ENCODE assay signal across 9 mouse cellular contexts in genomic region chr5:115373441-115374203, GRCm38 (mm10). TPM values are rescaled to one million over a fixed set of nuclear protein-coding genes. Genes with fewer than 3 reads are reported as not detected.
DNase-seq lines count a peak whose midpoint lies in the region; ATAC-seq and TF ChIP-seq lines count a peak whose summit lies in the region.
"Had no signal": no experiment of that assay in that cellular context is flagged by ENCODE, and none has a peak within 500 bp of the region (broad histone marks: within the 10 kb centered on the region; RNA-seq: fewer than 3 reads in every experiment).

No protein-coding gene starts in this region.

- no peak for ATAC-seq in heart, embryonic 11.5 days (replicated peaks; ENCODE audit: insufficient number of reproducible peaks, low FRiP score, low TSS enrichment)
- peak; percentile 89 for ATAC-seq in midbrain, embryonic 14.5 days (ENCODE audit: low FRiP score, low TSS enrichment)

- H3K9ac ChIP-seq in heart, embryonic 11.5 days (ENCODE audit: low read depth, low read length): peak overlapping the region; percentile 78; the same call in 1 of the 2 replicates
- H3K9ac ChIP-seq in ES-Bruce4 (ENCODE audit: low read depth, poor library complexity, severe bottlenecking): peak overlapping the region; percentile 32; the same call in 1 of the 2 replicates
- H3K9ac ChIP-seq in midbrain, embryonic 14.5 days (replicated peaks; ENCODE audit: low read length): peak overlapping the region; percentile 28; the same call in 1 of the 2 replicates

- intact Hi-C loops in heart, postnatal 14 days (cut with DNase I): no loop called here

- no peaks in the 10 kb centered on the region for H3K9me3 ChIP-seq in heart, embryonic 11.5 days (replicated peaks; ENCODE audit: control insufficient read depth, low read length)
- H3K9me3 ChIP-seq in ES-Bruce4 (replicated peaks; ENCODE audit: control insufficient read depth, insufficient read depth, low read length, poor library complexity, severe bottlenecking): no peaks in the 10 kb centered on the region
- H3K9me3 ChIP-seq in midbrain, embryonic 14.5 days (ENCODE audit: control insufficient read depth, low read length): no peaks in the 10 kb centered on the region

- no peaks in the 10 kb centered on the region for H3K36me3 ChIP-seq in heart, embryonic 11.5 days (ENCODE audit: control insufficient read depth, insufficient read depth, low read length)
- no peaks in the 10 kb centered on the region for H3K36me3 ChIP-seq in ES-Bruce4 (ENCODE audit: control insufficient read depth, insufficient read depth, low read length, poor library complexity, severe bottlenecking)
- no peaks in the 10 kb centered on the region for H3K36me3 ChIP-seq in midbrain, embryonic 14.5 days (ENCODE audit: control insufficient read depth, insufficient read depth, low read length)

- TF ChIP-seq EP300 in ES-Bruce4 (IDR thresholded peaks at IDR 0.05; ENCODE audit: insufficient read depth, low read depth, low read length): peak; percentile 79

- peak overlapping the region; percentile 37 for H3K4me3 ChIP-seq in heart, embryonic 11.5 days (ENCODE audit: low read depth, low read length)
- no peak overlapping the region for H3K4me3 ChIP-seq in ES-Bruce4 (ENCODE audit: low read depth, low read length)
- peak overlapping the region; percentile 24 for H3K4me3 ChIP-seq in midbrain, embryonic 14.5 days (replicated peaks; ENCODE audit: low read depth, low read length)
- H3K4me3 ChIP-seq: megakaryocyte, embryonic 14.5 days had no signal

- TF ChIP-seq CTCF in ES-Bruce4 (IDR thresholded peaks at IDR 0.05; ENCODE audit: low read depth, low read length): no peak

- 17% methylated on average over 26 of the region's 26 CpGs for WGBS in heart, embryonic 11.5 days (ENCODE audit: insufficient replicate concordance)
- 6% methylated on average over 26 of the region's 26 CpGs for WGBS in midbrain, embryonic 14.5 days

- no peak for TF ChIP-seq POLR2A in ES-Bruce4 (IDR thresholded peaks at IDR 0.05; ENCODE audit: insufficient read depth, low read length)

- peak overlapping the region; percentile 77 for H3K4me2 ChIP-seq in heart, embryonic 11.5 days
- H3K4me2 ChIP-seq in midbrain, embryonic 14.5 days (ENCODE audit: low read length): peak overlapping the region; percentile 60

- H3K4me1 ChIP-seq in heart, embryonic 11.5 days (ENCODE audit: control insufficient read depth, insufficient read depth, low read length): 0 out of 2 replicates have a peak, but pooled peaks cover 2% of the 10 kb centered on the region
- peaks cover 8% of the 10 kb centered on the region for H3K4me1 ChIP-seq in ES-Bruce4 (ENCODE audit: control insufficient read depth, insufficient read depth, low read length)
- peaks cover 12% of the 10 kb centered on the region; the same call in 1 of the 2 replicates for H3K4me1 ChIP-seq in midbrain, embryonic 14.5 days (ENCODE audit: control insufficient read depth, insufficient read depth, low read length)
- H3K4me1 ChIP-seq: megakaryocyte, embryonic 14.5 days had no signal

- DNase-seq in heart, postnatal 4 days: no peak
- peak; percentile 37 for DNase-seq in forelimb bud, embryonic 11.5 days (ENCODE audit: low read depth, low spot score)
- peak; percentile 89 for DNase-seq in midbrain, embryonic 14.5 days
- DNase-seq in urinary bladder, postnatal 4 days (ENCODE audit: low spot score in 2 of 2): no peak
- no peak for DNase-seq in heart, postnatal 14 days
- DNase-seq in adrenal gland, adult 2 months: no peak

- H3K27ac ChIP-seq in heart, embryonic 11.5 days (ENCODE audit: low read depth, low read length): no peak overlapping the region
- H3K27ac ChIP-seq in ES-Bruce4 (ENCODE audit: insufficient read depth, low read length): peak overlapping the region; percentile 89
- peak overlapping the region; percentile 75 for H3K27ac ChIP-seq in midbrain, embryonic 14.5 days (replicated peaks; ENCODE audit: low read depth, low read length)

- H3K27me3 ChIP-seq in heart, embryonic 11.5 days (ENCODE audit: control insufficient read depth, insufficient read depth, low read length): peaks cover 3% of the 10 kb centered on the region; the same call in 1 of the 2 replicates
- H3K27me3 ChIP-seq in ES-Bruce4 (ENCODE audit: control insufficient read depth, insufficient read depth, low read length, poor library complexity, severe bottlenecking): no peaks in the 10 kb centered on the region
- H3K27me3 ChIP-seq in midbrain, embryonic 14.5 days (ENCODE audit: control insufficient read depth, insufficient read depth, low read length): no peaks in the 10 kb centered on the region

RNA-seq across cellular contexts. Expression of gene Cox6a1, which starts 24.8 kb away (rescaled TPM):
- polyA plus RNA-seq in heart, embryonic 11.5 days (2014; fragmentation: Nextera tagmentation; extraction: Ambion mirVana): 1,289 and 1,331 TPM in 2 replicates
- 100 to 1,000 TPM; 619 to 662 TPM for total RNA-seq in heart, postnatal 4 days (2021)
- polyA plus RNA-seq in ES-Bruce4 (2011; ENCODE audit: insufficient read depth, insufficient read length, low read depth, missing spikeins): 319 and 337 TPM in 2 replicates
- polyA plus RNA-seq in midbrain, embryonic 14.5 days (2014; fragmentation: Nextera tagmentation; extraction: Ambion mirVana): 938 and 1,310 TPM in 2 replicates
- total RNA-seq in heart, postnatal 14 days (2021): 100 to 1,000 TPM; 367 to 372 TPM
- 1,000 to 10,000 TPM; 1,468 to 1,603 TPM for total RNA-seq in adrenal gland, adult 2 months (2021)
- polyA plus RNA-seq in adrenal gland, adult 2 months (2012; rRNA removed): 4,255 and 4,504 TPM in 2 replicates

RNA-seq across cellular contexts. Expression of gene Triap1, which starts 32.6 kb away (rescaled TPM):
- polyA plus RNA-seq in heart, embryonic 11.5 days (2014; fragmentation: Nextera tagmentation; extraction: Ambion mirVana): 40.4 and 43.9 TPM in 2 replicates
- total RNA-seq in heart, postnatal 4 days (2021): 10 to 100 TPM; 23.4 to 26.8 TPM
- polyA plus RNA-seq in ES-Bruce4 (2011; ENCODE audit: insufficient read depth, insufficient read length, low read depth, missing spikeins): 21.6 and 22.9 TPM in 2 replicates
- 48.4 and 50.1 TPM in 2 replicates for polyA plus RNA-seq in midbrain, embryonic 14.5 days (2014; fragmentation: Nextera tagmentation; extraction: Ambion mirVana)
- 10 to 100 TPM; 21.1 to 23.1 TPM for total RNA-seq in heart, postnatal 14 days (2021)
- total RNA-seq in adrenal gland, adult 2 months (2021): 10 to 100 TPM; 35.1 to 40.0 TPM
- 7.9 and 8.6 TPM in 2 replicates for polyA plus RNA-seq in adrenal gland, adult 2 months (2012; rRNA removed)

RNA-seq across cellular contexts. Expression of gene Gatc, which starts 32.6 kb away (rescaled TPM):
- polyA plus RNA-seq in heart, embryonic 11.5 days (2014; fragmentation: Nextera tagmentation; extraction: Ambion mirVana): 27.0 and 31.0 TPM in 2 replicates
- total RNA-seq in heart, postnatal 4 days (2021): 10 to 100 TPM; 17.3 to 19.3 TPM
- 12.9 and 17.3 TPM in 2 replicates for polyA plus RNA-seq in ES-Bruce4 (2011; ENCODE audit: insufficient read depth, insufficient read length, low read depth, missing spikeins)
- 38.2 and 43.4 TPM in 2 replicates for polyA plus RNA-seq in midbrain, embryonic 14.5 days (2014; fragmentation: Nextera tagmentation; extraction: Ambion mirVana)
- total RNA-seq in heart, postnatal 14 days (2021): 10 to 100 TPM; 16.0 to 17.0 TPM
- 10 to 100 TPM; 21.1 to 24.0 TPM for total RNA-seq in adrenal gland, adult 2 months (2021)
- polyA plus RNA-seq in adrenal gland, adult 2 months (2012; rRNA removed): 12.2 and 15.4 TPM in 2 replicates

RNA-seq across cellular contexts. Expression of gene Srsf9, which starts 46.6 kb away (rescaled TPM):
- 140 and 149 TPM in 2 replicates for polyA plus RNA-seq in heart, embryonic 11.5 days (2014; fragmentation: Nextera tagmentation; extraction: Ambion mirVana)
- 10 to 100 TPM; 39.1 to 42.4 TPM for total RNA-seq in heart, postnatal 4 days (2021)
- polyA plus RNA-seq in ES-Bruce4 (2011; ENCODE audit: insufficient read depth, insufficient read length, low read depth, missing spikeins): 107 and 111 TPM in 2 replicates
- polyA plus RNA-seq in midbrain, embryonic 14.5 days (2014; fragmentation: Nextera tagmentation; extraction: Ambion mirVana): 132 and 150 TPM in 2 replicates
- 10 to 100 TPM; 26.3 to 26.9 TPM for total RNA-seq in heart, postnatal 14 days (2021)
- 10 to 100 TPM; 45.8 to 70.1 TPM for total RNA-seq in adrenal gland, adult 2 months (2021)
- polyA plus RNA-seq in adrenal gland, adult 2 months (2012; rRNA removed): 29.1 and 40.4 TPM in 2 replicates

RNA-seq across cellular contexts. Expression of gene Msi1, which starts 55.8 kb away (rescaled TPM):
- polyA plus RNA-seq in heart, embryonic 11.5 days (2014; fragmentation: Nextera tagmentation; extraction: Ambion mirVana): 7.6 and 9.4 TPM in 2 replicates
- total RNA-seq in heart, postnatal 4 days (2021): 1 to 10 TPM; 6.2 to 7.7 TPM
- 48.7 and 49.2 TPM in 2 replicates for polyA plus RNA-seq in ES-Bruce4 (2011; ENCODE audit: insufficient read depth, insufficient read length, low read depth, missing spikeins)
- 71.6 and 101 TPM in 2 replicates for polyA plus RNA-seq in midbrain, embryonic 14.5 days (2014; fragmentation: Nextera tagmentation; extraction: Ambion mirVana)
- total RNA-seq in heart, postnatal 14 days (2021): 1 to 10 TPM; 1.9 to 2.0 TPM
- total RNA-seq in adrenal gland, adult 2 months (2021): 10 to 100 TPM; 16.3 to 19.1 TPM
- 24.0 and 29.5 TPM in 2 replicates for polyA plus RNA-seq in adrenal gland, adult 2 months (2012; rRNA removed)

Comparison
In these comparisons a context has a peak if more than half of its experiments do, and no peak if none do; other contexts are left out.
1. H3K9ac ChIP-seq: peak in every context shown above with its lines; median percentile 78 in heart, embryonic 11.5 days; 32 in ES-Bruce4; 28 in midbrain, embryonic 14.5 days.
2. DNase-seq: peak in forelimb bud, embryonic 11.5 days (single experiment) and midbrain, embryonic 14.5 days (single experiment); none in heart, postnatal 4 days (single experiment), urinary bladder, postnatal 4 days (0 of 2), heart, postnatal 14 days (0 of 2) and adrenal gland, adult 2 months (single experiment).